Mouse (Mus musculus) heart, postnatal 25 days (tissue): ENCODE measurements around the gene Abcd2. TPM values are rescaled to one million over a fixed set of nuclear protein-coding genes. Genes with fewer than 3 reads are reported as not detected.

Experiments used
- DNase-seq: peaks from one replicate; pipeline ENCODE4 v3.0.0; 2022; ENCODE audit warnings: low spot score
- intact Hi-C: fragments of 180-260 bp; cut with DNase I; formaldehyde crosslinking; loops from one replicate; pipeline ENCODE4 v1.15.1; 2025
- total RNA-seq, 2 experiments: library from RNA; stranded (reverse); gene quantifications; 2 replicates each; pipeline ENCODE4 v1.2.3; 2021

The Abcd2 gene
- total RNA-seq, 2 experiments from 2014 or later, result 5.4 to 5.8 TPM

DNA sequence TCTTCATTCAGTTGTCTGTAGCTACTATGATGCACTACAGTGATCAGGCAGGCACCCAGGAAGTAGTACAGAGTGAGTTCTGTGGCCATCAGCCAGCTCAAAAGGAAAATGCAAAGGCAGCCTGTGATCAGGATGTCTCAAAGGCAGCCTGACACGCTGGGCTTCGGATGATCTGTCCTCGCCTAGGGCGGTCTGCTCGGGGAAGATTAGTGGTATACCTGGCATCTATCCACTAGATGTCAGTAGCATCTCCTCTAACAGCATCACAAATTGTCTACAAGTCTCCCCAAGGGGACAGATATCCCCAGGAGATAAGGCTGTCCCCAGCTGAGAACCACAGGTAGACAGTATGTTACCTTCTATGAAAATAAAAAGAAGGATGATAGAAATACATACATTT, 26.6 kb downstream of the Abcd2 start:
- intact Hi-C loops, result loop anchor here (10.0 kb wide), 1 partner anchor 140 kb away; no protein-coding TSS in a partner anchor
- no peak for DNase-seq

DNA sequence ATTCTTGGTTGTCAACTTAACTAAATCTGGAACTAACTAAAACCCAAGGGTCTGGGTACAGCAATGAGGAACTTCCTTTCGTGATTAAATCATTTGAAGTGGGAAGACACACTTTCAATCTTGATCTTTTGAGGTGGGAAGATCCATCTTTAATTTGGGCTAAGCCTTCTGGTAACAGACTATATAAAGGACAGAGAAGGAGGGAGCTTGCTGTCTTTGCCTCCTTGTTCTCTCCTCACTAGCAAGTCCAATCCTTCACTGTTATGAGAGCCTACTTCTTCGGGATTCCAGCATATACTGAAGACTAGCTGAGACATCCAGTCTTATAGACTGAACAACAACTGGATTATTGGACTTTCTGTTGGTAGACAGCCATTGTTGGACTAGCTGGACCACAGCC, 28.1 kb downstream of the Abcd2 start:
- DNase-seq, result no peak
- intact Hi-C loops, result loop anchor here (10.0 kb wide), 1 partner anchor 141 kb away; no protein-coding TSS in a partner anchor

DNA sequence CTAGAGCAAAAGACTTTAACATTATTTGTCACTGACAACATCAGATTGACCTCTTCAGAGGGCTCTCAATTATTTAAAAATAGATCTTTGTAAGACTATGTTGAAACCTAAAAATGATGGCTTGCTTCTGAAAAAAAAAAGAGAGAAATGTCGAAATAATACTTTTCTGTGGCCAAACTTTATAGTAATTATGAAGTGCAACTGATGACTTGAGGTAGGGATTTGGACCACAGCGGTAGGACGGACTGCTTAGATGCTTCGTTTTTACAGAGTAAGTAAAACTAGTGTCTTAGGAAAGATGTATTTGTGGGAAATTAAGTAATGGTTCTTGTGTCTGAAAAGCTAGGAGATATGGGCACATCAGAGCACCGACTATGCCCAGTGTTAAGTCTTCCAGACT, 30.4 kb downstream of the Abcd2 start:
- intact Hi-C loops, result loop anchor here (10.0 kb wide), 1 partner anchor 144 kb away; no protein-coding TSS in a partner anchor
- DNase-seq, result no peak

GRCm38 (mm10) chr15:91153311-91153710, 38.3 kb downstream of the Abcd2 start:
- no peak for DNase-seq
- intact Hi-C loops, result no loop called here

GRCm38 (mm10) chr15:91152592-91152991, 39.0 kb downstream of the Abcd2 start:
- intact Hi-C loops, result no loop called here

DNA sequence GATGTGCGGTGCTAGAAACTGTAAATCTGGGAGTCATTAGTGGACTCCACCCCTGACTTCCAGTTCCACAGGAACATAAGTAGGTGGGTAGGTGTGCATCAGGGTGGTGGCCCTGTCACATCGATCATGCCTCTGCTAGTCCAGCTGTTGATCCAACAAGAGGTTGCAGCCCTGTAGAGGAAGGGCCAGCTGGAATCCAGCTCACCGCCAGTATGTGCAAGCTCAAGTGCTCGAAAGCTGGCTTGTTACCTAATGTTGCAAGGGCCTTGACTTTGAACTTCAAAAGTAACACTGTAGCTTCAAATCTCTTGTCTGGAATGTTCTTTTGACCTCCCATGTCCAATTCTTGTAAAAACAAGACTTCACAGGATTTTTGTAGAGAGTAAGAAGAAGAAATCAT, 67.0 kb downstream of the Abcd2 start:
- intact Hi-C loops, result no loop called here
- DNase-seq, result no peak

More at GRCm38 (mm10) chr15:91152592-91152991, 39.0 kb downstream of the Abcd2 start:
- DNase-seq, result no peak

DNA sequence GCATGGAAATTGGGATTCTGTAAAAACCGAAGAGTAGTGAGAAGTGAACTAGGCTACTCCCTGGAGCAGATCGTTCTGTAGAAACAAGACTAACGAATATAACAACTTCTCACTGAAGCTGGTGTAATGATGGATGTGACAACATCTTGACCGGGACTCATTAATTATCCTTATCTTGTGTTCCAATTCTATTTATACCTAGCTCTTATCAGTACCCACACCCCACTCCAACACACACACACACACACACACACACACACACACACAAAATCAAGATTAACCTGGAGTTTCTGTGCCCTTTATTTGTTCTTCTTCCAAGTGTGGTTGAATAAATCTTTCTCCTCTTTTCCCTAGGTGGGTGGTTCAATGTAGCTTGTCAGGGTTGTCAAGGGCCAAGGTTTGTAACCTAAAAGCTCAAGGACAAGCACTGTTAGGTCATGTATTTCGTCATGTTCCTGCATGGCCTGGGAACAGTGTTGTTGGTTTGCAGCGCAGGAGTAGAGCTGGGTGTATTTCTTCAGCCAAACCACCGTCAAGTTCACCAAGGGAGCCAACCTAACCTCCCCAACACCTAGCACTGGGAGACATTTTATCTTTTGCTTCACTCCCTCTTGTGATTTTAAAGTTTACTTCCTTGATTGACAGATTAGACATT, 78.9 kb downstream of the Abcd2 start:
- intact Hi-C loops, result no loop called here
- DNase-seq, result no peak

- DNase-seq, result no peak
- intact Hi-C loops, result no loop called here
Observed at GRCm38 (mm10) chr15:91108102-91108659, 83.4 kb downstream of the Abcd2 start.

- intact Hi-C loops, result no loop called here
- DNase-seq, result no peak
Observed at GRCm38 (mm10) chr15:91104934-91105333, 86.7 kb downstream of the Abcd2 start.

GRCm38 (mm10) chr15:91104276-91104675, 87.3 kb downstream of the Abcd2 start:
- intact Hi-C loops, result no loop called here
- no peak for DNase-seq

GRCm38 (mm10) chr15:91103814-91104213, 87.8 kb downstream of the Abcd2 start:
- DNase-seq, result no peak
- intact Hi-C loops, result no loop called here

DNA sequence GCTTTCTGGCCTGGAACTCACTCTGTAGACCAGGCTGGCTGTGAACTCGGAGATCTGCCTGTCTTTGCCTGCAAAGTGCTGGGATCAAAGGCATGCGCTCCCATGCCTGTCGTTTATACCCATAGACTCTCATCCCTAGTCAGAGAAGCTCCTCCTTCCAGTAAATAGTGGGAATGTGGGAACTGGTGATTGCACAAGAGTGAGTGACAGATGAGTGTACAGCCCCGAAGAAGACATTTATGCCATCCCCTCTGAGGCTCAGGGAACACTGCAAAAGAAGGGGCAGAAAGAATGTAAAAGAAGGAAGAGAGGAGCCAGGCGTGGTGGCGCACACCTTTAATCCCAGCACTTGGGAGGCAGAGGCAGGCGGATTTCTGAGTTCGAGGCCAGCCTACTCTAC, 88.3 kb downstream of the Abcd2 start:
- DNase-seq, result no peak
- intact Hi-C loops, result no loop called here

GRCm38 (mm10) chr15:91096606-91097005, 95.0 kb downstream of the Abcd2 start:
- no peak for DNase-seq
- intact Hi-C loops, result no loop called here

Other genes with a start within 250 kb of the Abcd2 start
- 10 to 100 TPM; 14.1 to 15.8 TPM for gene Kif21a, start 141.9 kb downstream of the Abcd2 start, total RNA-seq
- under 1 TPM; 0.42 to 0.62 TPM for gene CN725425, start 7.7 kb upstream of the Abcd2 start, total RNA-seq